Mouse (Mus musculus) A20 (cell line): ENCODE measurements around the gene Zfp579.
A peak's percentile ranks its signal among the peaks of the same experiment; 100 is the strongest.

Experiments
- DNase-seq: peaks from one replicate; pipeline ENCODE4 v3.0.0-alpha.2; 2011; ENCODE audit warnings: low read depth, low spot score

Gene Zfp579

GRCm38 (mm10) chr7:4957361-4957760 is 38.6 kb downstream of the Zfp579 start:
- no peak for DNase-seq

- DNase-seq, result no peak
These were observed 42.0 kb downstream of the Zfp579 start for GRCm38 (mm10) chr7:4953815-4954445.

- no peak for DNase-seq
These were observed 45.2 kb downstream of the Zfp579 start for GRCm38 (mm10) chr7:4950561-4951342.

- no peak for DNase-seq
These were observed 47.6 kb downstream of the Zfp579 start for GRCm38 (mm10) chr7:4948386-4948785.

GRCm38 (mm10) chr7:4947855-4948254 is 48.1 kb downstream of the Zfp579 start:
- DNase-seq, result no peak

- DNase-seq, result peak; percentile 93
These were observed 52.6 kb downstream of the Zfp579 start for GRCm38 (mm10) chr7:4943223-4943815.

GRCm38 (mm10) chr7:4942673-4943072 is 53.3 kb downstream of the Zfp579 start:
- DNase-seq, result no peak

- DNase-seq, result peak; percentile 88
These were observed 55.9 kb downstream of the Zfp579 start for GRCm38 (mm10) chr7:4940068-4940479.

GRCm38 (mm10) chr7:4938456-4938855 is 57.5 kb downstream of the Zfp579 start:
- DNase-seq, result peak; percentile 75

- no peak for DNase-seq
These were observed 58.6 kb downstream of the Zfp579 start for GRCm38 (mm10) chr7:4937392-4937791.

GRCm38 (mm10) chr7:4936832-4937231 is 59.1 kb downstream of the Zfp579 start:
- DNase-seq, result no peak

- no peak for DNase-seq
These were observed 61.6 kb downstream of the Zfp579 start for GRCm38 (mm10) chr7:4934160-4934914.
